Mouse (Mus musculus) adrenal gland, postnatal 10 days (tissue): ENCODE measurements at regions not wholly inside any gene's neighbourhood (a gene's known extent, or its start where the extent isn't known, plus 50 kb on each side); places are given as distances from the start of the nearest gene placed in this dataset. TPM values are rescaled to one million over a fixed set of nuclear protein-coding genes. Genes with fewer than 3 reads are reported as not detected.
A peak's percentile ranks its signal among the peaks of the same experiment; 100 is the strongest.

Source experiments
- DNase-seq: peaks from one replicate; pipeline ENCODE4 v3.0.0; 2021; ENCODE audit warnings: mixed read lengths
- microRNA-seq: library from miRNA; unstranded; fragments of <30 nt; microRNA quantifications from one replicate; pipeline ENCODE4 v1.2.0, GENCODE M21; 2021

- DNase-seq = no peak
Observed at GRCm38 (mm10) chr8:34290670-34291069, 179.1 kb upstream of the Gm10131 start.

GRCm38 (mm10) chr8:34287801-34288200 is 176.3 kb upstream of the Gm10131 start:
- DNase-seq = peak; percentile 59

- no peak for DNase-seq
Observed at GRCm38 (mm10) chr8:34284576-34284975, 173.0 kb upstream of the Gm10131 start.

DNA sequence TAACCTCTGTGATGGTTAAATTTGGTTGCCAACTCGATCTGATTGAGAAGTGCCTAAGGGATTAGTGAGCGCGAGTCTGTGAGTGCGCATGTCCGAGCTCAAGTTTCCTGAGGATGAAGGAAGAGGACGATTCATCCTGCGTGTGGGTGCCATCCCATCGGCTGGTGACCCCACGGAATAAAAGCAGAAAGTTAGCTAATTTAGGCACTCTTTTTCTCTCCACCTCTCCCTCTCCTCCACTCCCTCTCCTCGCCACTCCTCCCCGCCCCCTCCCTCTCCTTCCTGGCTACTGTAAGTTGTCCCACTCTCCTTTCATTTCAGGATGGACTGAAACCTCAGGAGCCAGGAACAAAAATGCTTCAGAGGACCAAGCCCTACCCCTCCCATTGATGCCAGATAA is 168.9 kb upstream of the Gm10131 start:
- no peak for DNase-seq

DNA sequence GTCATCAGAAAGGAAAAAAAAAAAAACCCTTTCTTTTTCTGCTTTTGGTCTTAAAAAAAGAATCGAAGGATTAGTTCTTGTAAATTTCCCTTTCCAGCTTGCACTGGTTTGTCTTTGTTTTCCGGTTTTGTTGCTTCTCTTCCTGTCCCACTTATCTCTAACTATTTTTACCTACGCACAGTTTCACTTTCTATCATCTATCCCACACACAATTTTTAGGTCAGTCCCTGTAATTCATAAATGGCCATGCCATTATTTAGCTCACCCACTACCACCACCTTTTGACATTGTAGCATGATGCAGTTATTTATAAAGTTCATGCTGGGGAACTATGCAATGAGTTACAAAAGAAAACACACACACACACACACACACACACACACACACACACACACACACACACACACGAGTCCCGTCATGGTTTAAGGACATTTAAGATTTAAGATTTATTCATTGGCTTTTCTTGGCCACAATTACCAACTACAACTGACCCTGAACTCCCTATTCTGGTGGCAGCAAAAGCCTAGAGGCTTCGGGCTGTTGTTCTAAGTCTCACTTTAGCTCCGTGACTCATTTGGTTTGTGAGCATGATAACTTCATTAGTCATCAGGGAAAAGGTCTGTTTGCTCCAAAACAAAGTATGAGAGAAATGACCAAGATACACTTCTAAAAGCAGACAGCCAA is 164.6 kb upstream of the Gm10131 start:
- DNase-seq = peak; percentile 47

DNA sequence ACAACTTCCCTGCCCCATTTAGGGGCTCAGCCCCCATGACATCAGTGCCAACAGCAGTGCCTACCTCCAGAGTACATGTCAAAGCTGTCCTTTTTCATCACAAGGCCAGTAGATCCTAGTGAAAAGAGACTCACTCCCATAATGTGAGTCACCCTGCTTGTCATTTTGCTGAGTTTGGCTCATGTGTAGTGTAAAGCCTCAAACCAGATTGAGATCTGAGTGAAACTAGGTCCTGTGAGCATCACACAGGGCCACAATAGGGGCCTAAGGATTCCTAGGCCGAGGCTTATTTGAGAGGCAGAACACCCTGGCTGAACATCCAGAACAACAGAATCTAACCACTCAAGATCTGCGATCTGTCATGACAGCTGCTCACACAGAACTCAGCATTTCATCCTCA is 163.3 kb upstream of the Gm10131 start:
- peak; percentile 12 for DNase-seq

DNA sequence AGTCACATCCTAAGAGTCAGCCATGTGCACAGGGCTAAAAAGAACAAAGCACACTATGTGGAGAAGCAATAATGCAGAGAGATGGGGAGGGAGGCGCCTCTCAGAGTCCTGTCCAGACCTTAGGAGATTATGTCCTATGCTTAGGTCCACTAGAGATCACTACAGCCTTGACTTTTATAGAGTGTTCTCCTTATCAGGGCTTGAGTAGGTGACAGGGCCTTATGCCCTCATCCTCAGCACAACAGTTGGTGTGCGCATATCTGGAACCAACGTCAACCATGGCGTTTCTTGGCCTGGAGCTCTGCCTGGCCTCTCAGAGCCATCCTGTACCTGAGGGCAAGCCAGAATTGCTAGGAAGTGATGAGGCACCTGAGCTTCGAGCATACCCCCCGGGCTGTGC is 162.6 kb upstream of the Gm10131 start:
- DNase-seq = peak; percentile 12

GRCm38 (mm10) chr8:34269848-34270247 is 158.3 kb upstream of the Gm10131 start:
- DNase-seq = no peak

DNA sequence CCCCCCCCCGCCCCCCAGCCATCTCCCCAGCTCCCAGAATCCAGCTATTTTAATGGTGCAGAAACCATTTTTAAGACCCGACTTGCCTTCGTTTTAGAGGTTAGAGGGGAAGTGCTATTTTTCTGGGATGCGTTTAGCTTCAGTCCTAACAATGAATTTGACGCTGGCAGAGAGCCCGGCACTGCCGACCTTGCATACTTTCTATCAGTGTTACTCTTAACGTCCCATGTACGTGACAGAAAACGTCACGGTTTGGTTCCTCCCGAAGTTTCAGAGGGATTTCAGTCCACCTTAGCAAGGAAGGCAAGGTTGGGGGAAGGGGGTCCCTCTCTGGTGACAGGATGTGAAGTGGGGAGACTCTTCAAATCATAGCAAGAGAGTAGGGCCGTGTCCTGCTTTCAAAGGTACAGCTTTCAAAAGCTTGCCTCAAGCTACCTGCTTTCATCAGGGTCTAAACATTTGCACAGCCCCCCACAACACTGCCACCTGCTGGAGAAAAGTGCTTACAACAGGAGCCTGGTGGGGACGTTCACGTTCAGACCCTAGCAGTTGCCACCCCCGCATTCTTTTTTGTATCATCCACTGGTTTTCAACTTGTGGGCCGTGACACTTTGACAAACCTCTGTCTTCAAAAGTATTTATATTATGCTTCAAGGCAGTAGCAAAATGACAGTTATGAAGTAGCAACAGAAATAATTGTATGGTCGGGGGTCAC is 157.4 kb upstream of the Gm10131 start:
- peak; percentile 54 for DNase-seq

DNA sequence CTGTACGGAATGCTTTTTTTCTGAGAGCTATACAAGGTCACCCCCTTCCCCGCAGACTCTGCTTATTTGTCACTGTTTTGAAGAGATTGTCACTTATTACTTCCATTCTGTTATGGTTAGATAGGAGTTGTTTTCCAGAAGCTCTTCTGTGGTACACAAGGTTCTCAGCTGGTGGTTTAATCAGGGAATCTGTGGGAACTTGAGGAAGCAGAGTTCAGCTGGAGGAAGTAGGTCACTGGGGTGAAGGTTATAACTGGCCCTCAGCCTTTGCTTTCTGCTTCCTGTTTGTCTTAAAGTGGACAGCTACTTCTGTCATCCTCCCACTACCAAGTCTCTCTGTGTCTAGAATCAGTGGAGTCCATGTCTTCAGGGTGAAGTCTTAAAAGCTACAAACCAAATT is 143.4 kb upstream of the Gm10131 start:
- peak; percentile 15 for DNase-seq

GRCm38 (mm10) chr8:34251934-34252333 is 140.4 kb upstream of the Gm10131 start:
- no peak for DNase-seq

DNA sequence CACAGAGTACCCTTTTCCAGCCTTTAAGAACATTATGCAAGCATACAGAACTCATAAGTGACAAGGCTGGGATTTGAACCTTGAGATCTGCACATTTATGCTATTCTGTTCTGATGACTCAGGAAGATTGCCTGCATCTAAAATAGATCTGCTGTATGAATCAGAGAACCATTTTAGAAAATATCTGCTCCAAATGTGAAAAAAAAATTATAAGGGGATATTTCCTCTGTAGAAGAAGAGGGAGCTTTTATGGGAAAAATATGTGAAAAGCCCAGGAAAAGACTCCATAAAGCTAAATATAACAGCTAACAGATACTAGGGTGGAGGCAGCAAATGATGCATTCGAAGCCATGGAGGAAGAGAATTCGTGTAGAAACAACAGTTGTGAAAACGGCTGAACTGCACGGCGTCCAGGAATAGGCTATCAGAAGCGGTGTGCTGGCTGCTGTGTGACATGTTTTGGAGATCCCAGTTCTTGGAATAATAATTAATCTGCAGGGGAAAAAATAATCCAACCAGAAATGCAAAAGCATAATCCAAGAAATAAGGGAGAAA is 127.9 kb upstream of the Gm10131 start:
- DNase-seq = no peak

- DNase-seq = no peak
Observed at GRCm38 (mm10) chr8:34233705-34234104, 122.2 kb upstream of the Gm10131 start.

DNA sequence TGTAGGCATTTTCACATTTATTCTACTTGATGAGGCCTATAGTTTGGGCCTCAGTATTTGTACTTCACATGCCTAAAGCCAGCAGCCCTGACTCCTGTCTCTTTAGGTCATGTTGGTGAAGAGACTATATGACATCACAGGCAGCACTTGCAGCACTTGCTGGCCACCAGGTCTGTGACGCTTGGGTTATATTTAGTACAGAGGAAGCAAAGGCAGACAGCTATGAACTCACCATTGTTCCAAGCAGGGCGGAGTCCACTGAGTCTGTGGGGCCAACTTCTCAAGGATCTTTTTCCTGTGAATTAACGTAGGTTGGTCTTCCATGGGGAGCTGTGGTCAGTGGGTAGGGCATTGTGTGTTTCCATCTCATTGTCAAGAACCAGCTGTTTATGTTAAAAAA is 117.9 kb upstream of the Gm10131 start:
- no peak for DNase-seq

DNA sequence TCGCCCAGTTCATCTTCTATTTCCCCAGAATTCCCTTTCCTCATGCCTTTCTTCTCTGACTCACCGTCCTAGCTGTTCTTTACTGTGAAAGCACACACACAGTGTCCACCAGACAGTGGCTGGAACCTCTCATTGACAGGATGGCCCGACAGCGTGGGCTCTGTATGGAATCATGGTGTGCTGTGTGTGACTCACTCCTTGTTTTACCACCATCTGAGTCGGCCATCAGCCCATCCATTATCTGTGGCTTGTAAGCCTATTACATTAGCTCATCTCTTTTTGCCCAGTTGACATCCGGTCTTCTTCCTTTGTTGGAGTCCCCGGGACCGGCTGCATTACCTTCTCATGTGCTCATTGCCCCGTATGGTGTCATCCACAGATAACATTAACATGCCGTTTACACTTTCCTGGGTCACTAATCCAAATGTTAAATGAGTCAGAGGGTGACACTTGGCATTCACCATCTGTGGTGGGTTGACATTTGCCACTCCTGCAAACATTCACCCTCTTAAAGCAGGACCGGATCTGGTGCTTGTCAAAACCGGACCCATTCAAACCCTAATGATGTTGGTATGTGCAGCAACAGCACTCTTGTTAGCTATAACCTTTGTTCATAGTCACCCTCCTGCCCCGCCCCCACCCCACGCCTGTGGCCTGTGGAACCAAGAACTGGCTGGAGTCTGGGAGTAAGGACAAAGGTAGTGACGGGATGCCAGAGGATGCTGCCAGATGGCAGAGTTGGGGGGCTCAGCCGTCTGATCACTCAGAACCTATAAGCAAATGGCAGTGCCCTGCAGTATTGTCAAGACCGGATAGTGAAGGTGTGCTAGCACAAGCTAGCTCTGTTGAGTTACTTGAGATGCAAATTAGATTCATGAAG is 113.7 kb upstream of the Gm10131 start:
- no peak for DNase-seq

- no peak for DNase-seq
Observed at GRCm38 (mm10) chr8:34222187-34222586, 110.7 kb upstream of the Gm10131 start.

Small RNAs in the stretch of these regions (microRNA-seq; reads per million reads assigned to microRNA genes)
- not detected for gene Gm23177
